Mouse (Mus musculus) kidney, embryonic 16.5 days (tissue): Measurements from ENCODE around the gene Qtrt2. TPM values are rescaled to one million over a fixed set of nuclear protein-coding genes. Genes with fewer than 3 reads are reported as not detected.

Experiments used
- ATAC-seq: fragments of 200-750 bp; cut with Nextera tagmentation; 2 replicates; pipeline ENCODE4 v1.8.0; 2017; ENCODE audit warnings: moderate TSS enrichment; ENCODE audit not compliant: low FRiP score, low TSS enrichment
- H3K27ac ChIP-seq: fragments of 300-500 bp; sonication (generic); 2 replicates; pipeline ENCODE4 v1.5.1; 2014; ENCODE audit warnings: low read length
- H3K27me3 ChIP-seq: fragments of 300-500 bp; sonication (generic); 2 replicates; pipeline ENCODE4 v1.6.1; 2014; ENCODE audit warnings: low read length, control low read depth, mixed read lengths; ENCODE audit not compliant: insufficient read depth
- H3K36me3 ChIP-seq: fragments of 300-500 bp; sonication (generic); 2 replicates; pipeline ENCODE4 v1.6.1; 2014; ENCODE audit warnings: low read length, control low read depth, mixed read lengths; ENCODE audit not compliant: insufficient read depth
- H3K4me1 ChIP-seq: fragments of 300-500 bp; sonication (generic); 2 replicates; pipeline ENCODE4 v1.6.1; 2014; ENCODE audit warnings: low read length, control low read depth, mixed read lengths; ENCODE audit not compliant: insufficient read depth
- H3K4me2 ChIP-seq: fragments of 300-500 bp; sonication (generic); replicated peaks from 2 replicates; pipeline ENCODE4 v1.6.1; 2014; ENCODE audit warnings: low read depth, low read length
- H3K4me3 ChIP-seq: fragments of 300-500 bp; sonication (generic); 2 replicates; pipeline ENCODE4 v1.5.1; 2014; ENCODE audit warnings: mild to moderate bottlenecking, low read length
- H3K9ac ChIP-seq: fragments of 300-500 bp; sonication (generic); replicated peaks from 2 replicates; pipeline ENCODE4 v1.6.1; 2014; ENCODE audit warnings: low read length
- H3K9me3 ChIP-seq: fragments of 300-500 bp; sonication (generic); 2 replicates; pipeline ENCODE4 v1.6.1; 2016; ENCODE audit warnings: low read length, control low read depth
- WGBS: fragments of 180-500 bp; shearing (Covaris S2); extraction: QIAGEN DNeasy Blood & Tissue Kit; methylation state at CpG from one replicate; pipeline ENCODE4 v1.1.7; 2014; 5-methylcytosine and 5-hydroxymethylcytosine counted together
- polyA plus RNA-seq: library from polyadenylated mRNA; unstranded; fragments of >200 nt; fragmentation: Nextera tagmentation; extraction: Ambion mirVana; gene quantifications from 2 replicates; pipeline ENCODE4 v1.2.1, GENCODE M21; 2015

The Qtrt2 gene
- polyA plus RNA-seq, 1 experiment from 2014 or later: 30.9 TPM

- Histone ChIP-seq H3K4me3 (no peak overlapping the region), H3K4me1 (no peaks in the 10 kb centered on the region), H3K36me3 (no peaks in the 10 kb centered on the region), H3K27ac (no peak overlapping the region), H3K4me2 (no peak overlapping the region), H3K9me3 (no peaks in the 10 kb centered on the region), H3K27me3 (no peaks in the 10 kb centered on the region), H3K9ac (no peak overlapping the region)
- no peak for ATAC-seq
- 23% methylated on average over 3 of the region's 3 CpGs for WGBS
Observed at GRCm38 (mm10) chr16:43931502-43931901, 4.9 kb upstream of the Qtrt2 start.

- no peaks in the 10 kb centered on the region for H3K27me3 ChIP-seq
- H3K4me2 ChIP-seq: no peak overlapping the region
- no peak overlapping the region for H3K9ac ChIP-seq
- ATAC-seq: no peak
- H3K4me1 ChIP-seq: no peaks in the 10 kb centered on the region
- no peak overlapping the region for H3K27ac ChIP-seq
- no peaks in the 10 kb centered on the region for H3K36me3 ChIP-seq
- H3K4me3 ChIP-seq: no peak overlapping the region
- H3K9me3 ChIP-seq: no peaks in the 10 kb centered on the region
Observed at GRCm38 (mm10) chr16:43930577-43930976, 4.0 kb upstream of the Qtrt2 start.

- no peak for ATAC-seq
- H3K36me3 ChIP-seq: no peaks in the 10 kb centered on the region
- no peaks in the 10 kb centered on the region for H3K4me1 ChIP-seq
- H3K27me3 ChIP-seq: no peaks in the 10 kb centered on the region
- H3K9me3 ChIP-seq: no peaks in the 10 kb centered on the region
- H3K9ac ChIP-seq: no peak overlapping the region
- no peak overlapping the region for H3K27ac ChIP-seq
- no peak overlapping the region for H3K4me2 ChIP-seq
- 79% methylated on average over 1 of the region's 1 CpGs for WGBS
- no peak overlapping the region for H3K4me3 ChIP-seq
Observed at GRCm38 (mm10) chr16:43925846-43926245, 763 bp downstream of the Qtrt2 start.

- Histone ChIP-seq H3K4me1 (no peaks in the 10 kb centered on the region), H3K4me2 (no peak overlapping the region), H3K4me3 (no peak overlapping the region), H3K36me3 (no peaks in the 10 kb centered on the region), H3K27ac (no peak overlapping the region), H3K27me3 (no peaks in the 10 kb centered on the region), H3K9ac (no peak overlapping the region), H3K9me3 (no peaks in the 10 kb centered on the region)
- 30% methylated on average over 6 of the region's 6 CpGs for WGBS
- no peak for ATAC-seq
Observed at GRCm38 (mm10) chr16:43925001-43925558, 1.5 kb downstream of the Qtrt2 start.

- H3K4me1 ChIP-seq: no peaks in the 10 kb centered on the region
- no peak overlapping the region for H3K4me3 ChIP-seq
- no peak overlapping the region for H3K27ac ChIP-seq
- ATAC-seq: no peak
- H3K9ac ChIP-seq: no peak overlapping the region
- WGBS: 39% methylated on average over 3 of the region's 3 CpGs
- H3K27me3 ChIP-seq: no peaks in the 10 kb centered on the region
- no peak overlapping the region for H3K4me2 ChIP-seq
- H3K36me3 ChIP-seq: no peaks in the 10 kb centered on the region
- no peaks in the 10 kb centered on the region for H3K9me3 ChIP-seq
Observed at GRCm38 (mm10) chr16:43922630-43923029, 4.0 kb downstream of the Qtrt2 start.

- Histone ChIP-seq H3K27me3 (no peaks in the 10 kb centered on the region), H3K9me3 (no peaks in the 10 kb centered on the region), H3K9ac (no peak overlapping the region), H3K4me3 (no peak overlapping the region), H3K36me3 (no peaks in the 10 kb centered on the region), H3K4me2 (no peak overlapping the region), H3K4me1 (no peaks in the 10 kb centered on the region), H3K27ac (no peak overlapping the region)
- ATAC-seq: no peak
- WGBS: 68% methylated on average over 2 of the region's 2 CpGs
Observed at GRCm38 (mm10) chr16:43922024-43922423, 4.6 kb downstream of the Qtrt2 start.

GRCm38 (mm10) chr16:43918867-43919266 is 7.7 kb downstream of the Qtrt2 start:
- Histone ChIP-seq H3K4me3 (no peak overlapping the region), H3K9me3 (no peaks in the 10 kb centered on the region), H3K27me3 (no peaks in the 10 kb centered on the region), H3K27ac (no peak overlapping the region), H3K4me1 (no peaks in the 10 kb centered on the region), H3K9ac (no peak overlapping the region), H3K36me3 (no peaks in the 10 kb centered on the region), H3K4me2 (no peak overlapping the region)
- 88% methylated on average over 3 of the region's 3 CpGs for WGBS
- no peak for ATAC-seq

- no peak overlapping the region for H3K4me2 ChIP-seq
- 89% methylated on average over 2 of the region's 2 CpGs for WGBS
- peaks cover 4% of the 10 kb centered on the region; the same call in 1 of the 2 replicates for H3K36me3 ChIP-seq
- no peaks in the 10 kb centered on the region for H3K9me3 ChIP-seq
- H3K4me1 ChIP-seq: no peaks in the 10 kb centered on the region
- no peak for ATAC-seq
- H3K27me3 ChIP-seq: no peaks in the 10 kb centered on the region
- H3K9ac ChIP-seq: no peak overlapping the region
- H3K4me3 ChIP-seq: no peak overlapping the region
- no peak overlapping the region for H3K27ac ChIP-seq
Observed at GRCm38 (mm10) chr16:43908881-43909280, 17.7 kb downstream of the Qtrt2 start.

GRCm38 (mm10) chr16:43900571-43900970 is 26.0 kb downstream of the Qtrt2 start:
- Histone ChIP-seq H3K27ac (no peak overlapping the region), H3K4me2 (no peak overlapping the region), H3K36me3 (no peaks in the 10 kb centered on the region), H3K4me1 (no peaks in the 10 kb centered on the region), H3K9ac (no peak overlapping the region), H3K4me3 (no peak overlapping the region), H3K27me3 (no peaks in the 10 kb centered on the region), H3K9me3 (no peaks in the 10 kb centered on the region)
- ATAC-seq: no peak

- H3K36me3 ChIP-seq: no peaks in the 10 kb centered on the region
- no peak overlapping the region for H3K27ac ChIP-seq
- 87% methylated on average over 4 of the region's 4 CpGs for WGBS
- no peaks in the 10 kb centered on the region for H3K4me1 ChIP-seq
- H3K27me3 ChIP-seq: no peaks in the 10 kb centered on the region
- no peak overlapping the region for H3K4me2 ChIP-seq
- H3K9ac ChIP-seq: no peak overlapping the region
- no peaks in the 10 kb centered on the region for H3K9me3 ChIP-seq
- no peak for ATAC-seq
- no peak overlapping the region for H3K4me3 ChIP-seq
Observed at GRCm38 (mm10) chr16:43900138-43900537, 26.5 kb downstream of the Qtrt2 start.
